Mouse (Mus musculus) lung, postnatal 14 days (tissue): Measurements from ENCODE around the gene 4933427D14Rik.

Experiments used
- DNase-seq: peaks from one replicate; pipeline ENCODE4 v3.0.0; 2021

The 4933427D14Rik gene

GRCm38 (mm10) chr11:72207204-72207833 is at the start of gene 4933427D14Rik, which contains the start of gene Txndc17:
Gene 4933427D14Rik, minus strand, starts transcription at chr11:72207459.
Gene Txndc17, plus strand, starts transcription at chr11:72207547.
- DNase-seq, result peak; percentile 89

- no peak for DNase-seq
Observed at GRCm38 (mm10) chr11:72256441-72256840, 49.2 kb upstream of the 4933427D14Rik start.

DNA sequence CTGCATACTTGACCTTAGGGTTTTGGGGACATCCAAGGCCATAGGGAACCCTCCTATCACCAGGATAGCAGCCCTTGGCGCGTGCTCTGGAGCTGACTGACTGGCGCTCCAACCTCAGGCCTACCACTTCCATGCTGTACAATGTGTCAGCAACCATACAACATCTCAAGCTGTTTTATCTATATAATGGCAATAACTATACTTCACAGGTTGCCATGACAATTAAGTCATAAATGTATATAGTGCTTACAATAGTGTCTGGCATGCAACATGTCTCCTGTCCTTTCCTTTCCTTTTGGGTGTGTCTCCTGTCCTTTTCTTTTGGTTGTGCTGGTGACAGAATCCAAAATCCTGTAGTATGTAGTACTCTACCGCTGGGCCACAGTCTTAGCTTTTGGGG is 48.4 kb upstream of the 4933427D14Rik start:
- no peak for DNase-seq

DNA sequence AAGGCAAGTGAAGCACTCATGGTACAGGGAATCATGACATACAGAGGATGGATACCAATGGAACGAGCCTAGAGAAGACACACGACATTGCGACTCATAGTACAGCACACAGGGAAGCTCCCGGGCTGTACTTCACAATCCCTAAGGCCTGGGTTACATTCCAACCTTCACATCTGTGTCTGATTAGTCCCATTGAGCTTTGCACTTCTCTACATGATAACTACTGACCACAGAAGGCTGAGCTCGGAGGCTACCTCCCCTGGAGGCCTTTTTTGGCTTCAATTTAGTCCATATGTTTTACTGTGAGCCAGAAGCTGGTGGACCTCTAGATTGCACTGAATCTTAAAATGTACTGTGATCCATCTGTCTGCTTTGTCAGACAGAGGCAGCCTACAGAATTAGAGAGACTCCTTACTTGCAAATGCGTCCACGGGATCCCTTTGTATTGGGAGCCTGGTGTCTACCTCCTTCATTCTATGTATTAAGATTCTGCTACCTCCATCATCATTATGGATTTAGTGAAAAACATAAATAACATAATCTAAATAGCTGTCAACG is 38.0 kb upstream of the 4933427D14Rik start:
- no peak for DNase-seq

- DNase-seq, result no peak
Observed at GRCm38 (mm10) chr11:72240062-72240860, 33.0 kb upstream of the 4933427D14Rik start.

- DNase-seq, result no peak
Observed at GRCm38 (mm10) chr11:72234013-72234412, 26.8 kb upstream of the 4933427D14Rik start.

GRCm38 (mm10) chr11:72232991-72233390 is 25.7 kb upstream of the 4933427D14Rik start:
- DNase-seq, result no peak

DNA sequence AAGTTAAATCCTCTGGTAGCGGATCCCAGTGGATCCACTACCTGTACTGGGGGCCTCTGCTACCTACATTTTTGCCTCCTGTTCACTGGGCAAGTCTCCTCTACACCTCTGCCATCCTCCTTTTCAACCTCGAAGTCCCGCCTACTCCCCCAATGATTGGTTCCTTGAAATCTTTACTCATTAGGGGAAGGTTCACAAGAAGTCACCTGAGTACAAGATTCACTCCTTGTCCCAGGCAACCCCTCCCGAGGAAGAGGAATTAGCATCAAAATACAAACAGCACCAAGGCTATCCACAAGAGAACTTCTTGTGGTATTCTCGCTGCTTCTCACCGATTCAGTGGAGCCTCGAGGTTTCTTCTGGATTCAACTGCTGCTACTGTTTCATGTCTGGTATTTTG is 24.8 kb upstream of the 4933427D14Rik start:
- DNase-seq, result no peak

DNA sequence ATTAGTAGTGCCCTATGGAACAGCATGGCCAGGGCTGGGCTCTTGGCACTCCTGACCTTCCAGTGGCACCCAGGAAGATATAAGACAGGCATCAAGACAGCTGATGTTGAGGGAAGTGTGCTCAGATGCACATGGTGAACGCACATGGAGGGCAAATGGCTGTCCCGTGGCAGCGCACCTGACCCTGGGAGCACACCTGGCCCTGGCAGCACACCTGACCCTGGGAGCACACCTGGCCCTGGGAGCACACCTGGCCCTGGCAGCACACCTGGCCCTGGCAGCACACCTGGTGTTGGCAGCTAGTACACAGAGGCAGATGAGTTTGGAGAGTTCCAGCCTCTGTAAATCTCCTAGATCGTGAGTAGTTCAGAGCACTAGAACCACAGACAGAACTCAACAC is 21.3 kb upstream of the 4933427D14Rik start:
- no peak for DNase-seq

DNA sequence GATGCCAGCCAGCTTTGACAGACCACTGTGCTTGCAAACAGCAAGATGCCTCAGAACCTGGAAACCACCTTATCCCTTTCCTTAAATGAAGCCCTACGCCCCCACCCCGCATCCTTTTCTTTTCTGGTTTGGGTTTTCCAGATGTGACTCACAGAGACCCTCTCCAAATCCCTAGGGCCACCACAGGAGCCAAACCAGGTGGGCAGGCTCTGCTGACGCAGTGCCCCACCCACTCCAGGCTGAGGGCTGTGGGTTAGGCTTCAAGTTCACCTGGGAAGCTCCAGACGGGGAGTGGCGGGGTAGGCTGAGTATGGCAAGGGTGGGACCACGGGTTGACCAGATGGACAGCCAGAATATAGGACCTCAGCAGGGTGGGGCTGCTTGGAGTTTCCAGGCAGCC is 19.6 kb upstream of the 4933427D14Rik start:
- no peak for DNase-seq

DNA sequence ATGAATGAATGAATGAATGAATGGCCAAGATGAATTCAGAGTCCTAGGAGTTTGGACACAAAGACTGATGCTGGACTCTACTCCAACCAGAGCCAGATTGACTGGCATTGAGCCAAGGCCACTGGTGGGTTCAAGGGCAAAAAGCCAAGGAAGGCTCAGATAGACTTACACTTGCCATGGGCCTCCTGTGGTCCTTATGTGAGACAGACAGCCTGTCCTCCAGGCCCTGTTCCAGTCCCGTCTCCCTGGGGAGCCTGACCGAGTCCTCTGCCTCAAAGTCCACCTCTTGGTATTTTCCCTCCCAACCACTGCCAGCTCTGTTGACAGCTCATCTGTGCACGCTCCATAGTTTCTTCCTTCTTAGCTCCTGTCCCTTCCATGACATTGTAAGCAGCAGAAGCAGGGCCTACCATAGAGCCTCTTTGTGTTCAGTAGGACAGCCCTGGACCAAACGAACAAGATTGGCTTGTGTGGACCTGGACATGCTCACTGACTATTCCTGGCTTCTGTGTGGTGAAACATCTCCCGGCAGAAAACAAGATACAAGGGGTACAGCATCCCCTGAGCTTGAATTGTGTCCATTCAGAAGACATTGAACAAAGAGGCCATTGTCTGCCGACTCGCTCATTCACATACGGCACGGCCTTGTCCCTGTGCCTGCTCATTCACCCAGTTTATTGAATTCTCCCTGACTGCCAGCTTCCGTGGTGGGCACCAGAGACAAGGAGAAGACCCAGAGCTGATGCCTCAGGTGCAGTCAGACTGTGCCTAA is 18.9 kb upstream of the 4933427D14Rik start:
- DNase-seq, result no peak

GRCm38 (mm10) chr11:72224865-72225264 is 17.6 kb upstream of the 4933427D14Rik start:
- peak; percentile 85 for DNase-seq

DNA sequence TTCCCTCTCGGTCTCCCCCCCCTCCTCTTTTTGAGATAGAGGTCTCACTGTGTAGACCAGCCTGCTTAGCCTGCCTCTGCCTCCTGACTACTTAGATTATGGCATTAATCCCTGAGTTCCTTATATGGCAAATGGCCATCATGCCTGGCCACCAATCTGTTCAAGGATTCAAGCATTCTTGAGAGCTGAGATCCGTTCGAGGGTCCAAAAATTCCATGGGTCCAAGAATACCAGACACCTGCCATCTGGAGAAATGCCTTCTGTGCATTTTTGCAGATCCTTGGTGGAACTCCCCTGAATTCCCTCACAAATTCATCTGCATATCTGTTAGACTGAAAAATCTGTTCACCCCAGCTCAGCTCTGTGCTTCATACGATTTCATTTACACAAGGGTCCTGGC is 16.2 kb upstream of the 4933427D14Rik start:
- no peak for DNase-seq

DNA sequence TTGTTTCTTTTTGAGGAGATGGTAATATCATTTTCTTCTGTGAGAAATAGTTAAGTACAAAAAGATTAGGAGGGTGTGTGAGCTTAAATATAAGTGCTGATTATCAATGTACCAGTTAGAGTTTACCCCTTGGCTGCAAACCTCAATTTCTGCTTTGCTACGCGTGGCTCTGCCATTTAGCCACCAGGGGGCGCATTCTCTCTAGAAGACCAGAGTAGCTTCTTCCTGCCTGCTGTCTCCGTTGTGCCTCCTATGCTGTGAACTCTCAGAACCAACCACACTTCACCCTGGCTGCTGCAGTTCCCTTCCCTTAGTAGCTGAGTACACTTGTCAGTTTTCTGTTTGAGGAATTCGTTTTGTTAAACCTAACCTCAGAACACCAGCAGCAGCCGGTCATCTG is 14.0 kb upstream of the 4933427D14Rik start:
- DNase-seq, result peak; percentile 79

DNA sequence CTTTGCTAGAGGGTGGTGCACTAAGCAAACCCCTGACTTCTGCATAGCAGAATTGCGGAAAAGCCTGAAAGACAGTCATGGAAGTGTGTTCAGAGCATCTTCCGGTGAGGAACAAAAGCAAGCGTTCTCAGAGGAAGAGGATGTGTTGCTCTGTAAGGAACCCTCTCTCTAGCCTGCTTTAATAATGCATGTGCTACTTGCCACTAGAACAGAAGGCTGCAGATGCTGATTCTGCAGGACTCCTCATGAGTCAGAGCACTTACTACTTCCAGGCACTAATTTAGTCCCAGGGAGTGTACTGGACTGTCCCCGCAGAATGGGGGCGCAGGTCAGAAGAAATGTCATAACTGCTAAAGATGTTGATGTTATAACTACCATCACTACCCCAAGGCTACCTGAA is 9.9 kb upstream of the 4933427D14Rik start:
- no peak for DNase-seq

DNA sequence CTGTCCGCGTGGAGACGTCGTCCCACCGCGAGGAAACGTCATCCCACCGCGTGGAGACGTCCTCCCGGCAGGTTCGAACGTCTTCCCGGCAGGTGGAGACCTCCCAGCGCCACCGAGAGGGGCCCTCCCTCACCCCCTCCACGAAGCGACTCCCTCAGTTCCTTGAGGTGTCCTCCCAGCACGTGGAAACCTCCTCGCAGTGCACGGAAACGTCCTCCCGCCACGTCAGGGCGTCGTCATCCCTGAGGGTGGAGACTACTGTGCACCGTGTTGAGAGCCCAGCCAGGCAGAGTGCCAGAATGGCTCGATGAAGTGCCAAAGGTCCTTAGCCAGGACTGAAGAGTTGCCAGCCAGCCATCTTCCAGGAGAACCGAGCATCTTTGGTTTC is 8.1 kb upstream of the 4933427D14Rik start, which contains the start of gene Med31:
Med31 (minus strand) TSS at position 183 of the 388 bp plus-strand sequence.
- DNase-seq, result peak; percentile 77

- peak; percentile 94 for DNase-seq
Observed at GRCm38 (mm10) chr11:72214591-72215409, 7.5 kb upstream of the 4933427D14Rik start.

- DNase-seq, result no peak
Observed at GRCm38 (mm10) chr11:72207834-72208377, 647 bp upstream of the 4933427D14Rik start.

DNA sequence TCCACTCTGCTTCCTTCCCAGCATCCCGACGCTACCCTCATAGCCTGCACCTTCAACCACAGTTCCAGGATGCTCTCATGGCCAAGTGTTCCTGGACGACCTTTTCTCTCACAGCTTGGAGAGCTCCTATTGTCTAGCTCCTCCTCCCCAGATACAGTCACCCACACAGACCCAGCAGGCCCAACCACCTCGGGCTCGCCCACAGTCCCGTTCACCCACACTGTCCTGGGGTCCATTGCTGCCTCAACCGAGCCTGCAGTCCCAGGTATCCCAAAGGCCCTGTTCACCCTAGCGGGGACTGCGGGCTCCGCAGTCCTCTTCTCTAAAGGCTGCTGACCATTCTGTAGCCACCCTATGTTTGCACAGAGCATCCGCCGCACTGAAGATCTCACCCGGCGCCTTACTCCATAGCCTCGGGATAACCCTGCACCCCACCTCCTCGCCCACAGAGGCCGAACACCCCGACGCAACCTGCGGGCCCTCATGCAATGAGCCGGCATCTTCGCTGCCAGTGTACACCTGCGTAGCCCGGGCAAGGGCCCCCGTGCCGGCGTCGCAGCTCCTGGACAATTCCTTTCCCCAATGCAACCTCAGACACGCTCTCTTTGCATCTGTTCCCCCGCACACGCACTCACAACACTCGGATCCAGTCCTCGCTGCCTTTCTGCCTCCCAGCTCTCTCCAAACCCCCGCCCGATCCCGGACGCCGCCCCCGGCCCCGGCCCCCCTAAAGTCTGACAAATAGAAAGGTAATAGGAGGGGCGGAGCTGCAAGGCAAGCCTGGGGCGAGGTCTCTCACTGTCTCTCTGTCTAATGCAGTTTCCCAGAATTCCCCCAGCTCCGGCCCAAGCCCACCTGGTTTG is 687 bp downstream of the 4933427D14Rik start, which contains the start of gene Gm43951:
Gm43951 (minus strand) TSS at position 500 of the 863 bp plus-strand sequence.
- no peak for DNase-seq

DNA sequence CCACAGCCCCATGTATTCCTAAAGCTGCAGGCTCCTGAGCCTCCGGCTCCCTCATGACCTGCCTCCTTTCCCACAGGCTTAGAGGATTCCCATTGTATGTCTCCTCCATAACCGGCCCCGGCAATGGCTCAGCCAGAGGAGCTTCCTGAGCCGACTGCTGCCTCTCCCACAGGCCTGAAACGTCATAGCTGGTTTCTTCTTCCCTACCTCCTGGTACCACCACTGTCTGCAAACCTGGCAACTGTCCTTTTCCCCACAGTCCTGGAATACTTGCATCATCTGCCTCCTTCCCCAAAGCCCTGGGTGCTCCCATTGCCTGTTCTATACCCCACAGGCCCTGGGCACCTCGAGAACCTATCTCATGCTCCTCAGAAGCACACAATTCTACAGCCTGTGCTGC is 2.0 kb downstream of the 4933427D14Rik start:
- no peak for DNase-seq

GRCm38 (mm10) chr11:72203440-72203839 is 3.8 kb downstream of the 4933427D14Rik start:
- no peak for DNase-seq
